Mouse (Mus musculus) R1 (cell line): ENCODE measurements around the gene Timp3.

ENCODE experiments used
- DNase-seq: peaks from one replicate; pipeline ENCODE4 v3.0.0-alpha.2; 2018; ENCODE audit warnings: low read depth, low spot score

Timp3 gene

GRCm38 (mm10) chr10:86300293-86301116, at the start of gene Timp3:
Timp3 (plus strand) TSS chr10:86300372.
- peak; percentile 70 for DNase-seq

GRCm38 (mm10) chr10:86256221-86256620, 44.0 kb upstream of the Timp3 start:
- peak; percentile 52 for DNase-seq

GRCm38 (mm10) chr10:86257045-86257444, 43.1 kb upstream of the Timp3 start:
- DNase-seq, result no peak

GRCm38 (mm10) chr10:86258046-86258445, 42.1 kb upstream of the Timp3 start:
- no peak for DNase-seq

- no peak for DNase-seq
These were observed 41.2 kb upstream of the Timp3 start for GRCm38 (mm10) chr10:86258992-86259391.

GRCm38 (mm10) chr10:86261725-86262124, 38.4 kb upstream of the Timp3 start:
- no peak for DNase-seq

- DNase-seq, result no peak
These were observed 35.6 kb upstream of the Timp3 start for GRCm38 (mm10) chr10:86264618-86265017.

- DNase-seq, result no peak
These were observed 29.9 kb upstream of the Timp3 start for GRCm38 (mm10) chr10:86270254-86270653.

- no peak for DNase-seq
These were observed 27.3 kb upstream of the Timp3 start for GRCm38 (mm10) chr10:86272826-86273225.

- no peak for DNase-seq
These were observed 26.6 kb upstream of the Timp3 start for GRCm38 (mm10) chr10:86273410-86274191.

- no peak for DNase-seq
These were observed 24.6 kb upstream of the Timp3 start for GRCm38 (mm10) chr10:86275585-86275984.

GRCm38 (mm10) chr10:86277327-86277726, 22.8 kb upstream of the Timp3 start:
- DNase-seq, result no peak

- DNase-seq, result no peak
These were observed 21.7 kb upstream of the Timp3 start for GRCm38 (mm10) chr10:86278481-86278880.

- no peak for DNase-seq
These were observed 20.5 kb upstream of the Timp3 start for GRCm38 (mm10) chr10:86279579-86280168.

- no peak for DNase-seq
These were observed 18.9 kb upstream of the Timp3 start for GRCm38 (mm10) chr10:86281238-86281637.

GRCm38 (mm10) chr10:86286508-86286907, 13.7 kb upstream of the Timp3 start:
- peak; percentile 44 for DNase-seq

- DNase-seq, result no peak
These were observed 9.9 kb upstream of the Timp3 start for GRCm38 (mm10) chr10:86290109-86290771.

- DNase-seq, result peak; percentile 22
These were observed 6.3 kb upstream of the Timp3 start for GRCm38 (mm10) chr10:86293880-86294279.

- DNase-seq, result no peak
These were observed 5.4 kb upstream of the Timp3 start for GRCm38 (mm10) chr10:86294599-86295365.

GRCm38 (mm10) chr10:86295454-86296098, 4.6 kb upstream of the Timp3 start:
- peak; percentile 8 for DNase-seq
